Mouse (Mus musculus): ENCODE measurements around the gene Rnf20. TPM values are rescaled to one million over a fixed set of nuclear protein-coding genes. Genes with fewer than 3 reads are reported as not detected.

Gene Rnf20
- polyA plus RNA-seq, 1 experiment from 2014 or later, result 53.0 TPM

DNA sequence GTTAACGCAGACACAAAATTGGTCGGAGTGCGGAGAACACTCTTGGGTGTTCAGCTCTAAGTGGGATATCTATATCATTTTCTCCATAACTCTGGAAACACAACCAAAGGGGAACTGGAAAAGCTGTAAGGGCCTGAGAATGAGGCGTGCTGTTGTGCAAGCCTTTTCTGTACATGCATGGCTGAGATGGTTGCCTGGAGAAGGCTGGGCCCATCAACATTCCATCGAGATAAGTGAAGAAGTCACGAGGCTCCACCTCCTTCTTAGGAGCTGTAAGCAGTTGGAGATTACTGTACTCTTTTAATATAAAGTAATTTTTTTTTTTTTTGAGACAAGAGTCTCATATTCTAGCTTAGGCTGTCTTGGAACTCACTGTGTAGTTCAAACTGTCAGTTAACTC, 44.3 kb downstream of the Rnf20 start:
- Histone ChIP-seq H3K9ac (ENCODE audit: low read length) (no peak overlapping the region), H3K27ac (ENCODE audit: low read depth) (no peak overlapping the region), H3K4me2 (ENCODE audit: low read length) (no peak overlapping the region), H3K4me1 (replicated peaks; ENCODE audit: control insufficient read depth, insufficient read depth, low read length) (no peaks in the 10 kb centered on the region), H3K36me3 (ENCODE audit: control insufficient read depth, insufficient read depth, low read length) (no peaks in the 10 kb centered on the region), H3K4me3 (ENCODE audit: low read depth, low read length) (no peak overlapping the region), H3K9me3 (ENCODE audit: control insufficient read depth, low read length) (no peaks in the 10 kb centered on the region), H3K27me3 (replicated peaks; ENCODE audit: control insufficient read depth, insufficient read depth, low read length) (no peaks in the 10 kb centered on the region)
- no peak for ATAC-seq (replicated peaks; ENCODE audit: low FRiP score, low TSS enrichment, low read depth)
- WGBS, result 84% methylated on average over 6 of the region's 6 CpGs
- no peak for DNase-seq (ENCODE audit: low spot score)

DNA sequence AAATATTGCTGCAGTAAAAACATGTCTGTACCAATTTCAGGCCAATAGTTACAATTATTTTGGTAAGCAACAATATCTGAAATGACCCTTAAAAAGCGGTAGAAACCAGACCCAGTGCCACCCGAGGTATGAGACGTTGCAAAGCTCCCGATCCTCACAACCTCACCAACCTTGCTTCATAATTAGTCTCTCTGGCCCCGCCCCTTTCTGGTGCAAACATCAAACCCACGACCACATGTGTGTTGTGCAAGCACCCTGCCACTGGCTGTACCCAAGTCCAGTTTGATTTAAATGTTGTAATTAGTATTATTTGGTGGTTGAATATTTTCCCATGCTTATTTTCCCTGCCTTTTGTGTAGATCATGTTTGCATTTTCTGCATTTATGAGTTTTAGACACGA, 45.0 kb downstream of the Rnf20 start:
- no peak overlapping the region for H3K4me2 ChIP-seq (ENCODE audit: low read length)
- H3K36me3 ChIP-seq (ENCODE audit: control insufficient read depth, insufficient read depth, low read length), result no peaks in the 10 kb centered on the region
- no peaks in the 10 kb centered on the region for H3K4me1 ChIP-seq (replicated peaks; ENCODE audit: control insufficient read depth, insufficient read depth, low read length)
- ATAC-seq (replicated peaks; ENCODE audit: low FRiP score, low TSS enrichment, low read depth), result no peak
- WGBS, result 78% methylated on average over 7 of the region's 7 CpGs
- H3K9ac ChIP-seq (ENCODE audit: low read length), result no peak overlapping the region
- no peaks in the 10 kb centered on the region for H3K27me3 ChIP-seq (replicated peaks; ENCODE audit: control insufficient read depth, insufficient read depth, low read length)
- H3K27ac ChIP-seq (ENCODE audit: low read depth), result no peak overlapping the region
- H3K9me3 ChIP-seq (ENCODE audit: control insufficient read depth, low read length), result no peaks in the 10 kb centered on the region
- no peak for DNase-seq (ENCODE audit: low spot score)
- H3K4me3 ChIP-seq (ENCODE audit: low read depth, low read length), result no peak overlapping the region

DNA sequence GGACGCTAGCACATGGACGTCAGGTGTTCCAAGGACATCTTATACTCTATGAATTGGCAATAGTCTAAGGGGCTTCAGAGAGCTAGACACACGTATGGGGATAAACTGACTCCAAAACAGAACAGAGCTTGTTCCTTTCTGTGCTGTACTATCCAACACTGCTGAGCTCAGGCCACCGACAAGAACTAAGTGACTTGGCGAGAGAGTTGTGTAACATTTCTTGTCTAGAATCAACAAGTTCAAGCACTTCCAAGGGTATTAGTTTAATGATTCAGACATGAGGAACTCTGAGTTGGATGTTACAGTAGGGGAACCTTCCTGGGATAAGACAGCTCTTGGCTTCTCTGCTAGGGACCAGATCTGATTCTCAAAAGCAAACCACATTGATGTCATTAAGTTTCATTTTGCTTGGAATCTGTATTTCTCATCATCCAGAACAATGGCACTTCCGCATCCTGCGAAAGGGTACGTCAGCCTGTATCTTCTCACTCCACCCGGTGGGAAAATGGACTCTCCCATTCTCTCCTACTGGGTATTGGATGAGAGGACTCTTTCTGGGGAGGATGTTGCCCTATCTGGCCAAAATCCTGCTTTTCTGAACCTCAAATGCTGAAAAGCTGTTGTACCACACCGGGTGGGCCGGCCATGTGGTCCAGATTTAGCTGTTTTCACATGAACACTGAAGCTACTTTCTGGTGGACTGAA, 48.5 kb downstream of the Rnf20 start:
- Histone ChIP-seq H3K4me1 (replicated peaks; ENCODE audit: control insufficient read depth, insufficient read depth, low read length) (no peaks in the 10 kb centered on the region), H3K27me3 (replicated peaks; ENCODE audit: control insufficient read depth, insufficient read depth, low read length) (no peaks in the 10 kb centered on the region), H3K36me3 (ENCODE audit: control insufficient read depth, insufficient read depth, low read length) (no peaks in the 10 kb centered on the region), H3K9me3 (ENCODE audit: control insufficient read depth, low read length) (no peaks in the 10 kb centered on the region), H3K4me3 (ENCODE audit: low read depth, low read length) (no peak overlapping the region), H3K4me2 (ENCODE audit: low read length) (no peak overlapping the region), H3K9ac (ENCODE audit: low read length) (no peak overlapping the region), H3K27ac (ENCODE audit: low read depth) (no peak overlapping the region)
- 92% methylated on average over 11 of the region's 11 CpGs for WGBS
- ATAC-seq (replicated peaks; ENCODE audit: low FRiP score, low TSS enrichment, low read depth), result no peak
- no peak for DNase-seq (ENCODE audit: low spot score)

DNA sequence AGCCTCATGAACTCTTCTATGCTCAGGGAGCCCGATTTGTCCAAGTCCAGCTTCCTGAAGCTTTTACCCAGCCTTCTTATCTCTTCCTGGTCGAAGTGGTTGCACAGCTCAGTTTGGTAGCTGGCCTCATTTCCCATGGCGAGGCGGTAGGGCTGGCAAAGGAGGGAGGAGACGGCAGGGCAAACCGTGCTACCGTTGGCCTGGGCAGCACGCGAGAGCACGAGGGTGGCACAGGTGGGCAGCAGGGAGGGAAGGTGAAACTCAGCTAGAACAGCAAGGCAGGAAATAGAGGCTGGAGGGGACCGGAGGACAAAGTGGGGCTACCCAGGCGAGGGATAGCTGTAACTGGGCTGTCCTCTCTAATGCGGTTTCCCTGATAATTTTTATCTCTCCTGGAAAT, 50.0 kb downstream of the Rnf20 start, which contains the start of gene Ppp3r2:
Ppp3r2 (minus strand) TSS at position 213 of the 400 bp plus-strand sequence.
- 79% methylated on average over 13 of the region's 13 CpGs for WGBS
- ATAC-seq (replicated peaks; ENCODE audit: low FRiP score, low TSS enrichment, low read depth) (no peak), DNase-seq (ENCODE audit: low spot score) (no peak)
- no peak within 1 kb of the TSS for H3K9ac ChIP-seq (ENCODE audit: low read length)
- H3K36me3 ChIP-seq (ENCODE audit: control insufficient read depth, insufficient read depth, low read length), result no peaks in the 10 kb centered on the region
- no peaks in the 10 kb centered on the region for H3K4me1 ChIP-seq (replicated peaks; ENCODE audit: control insufficient read depth, insufficient read depth, low read length)
- no peak within 1 kb of the TSS for H3K4me3 ChIP-seq (ENCODE audit: low read depth, low read length)
- no peak within 1 kb of the TSS for H3K27ac ChIP-seq (ENCODE audit: low read depth)
- H3K4me2 ChIP-seq (ENCODE audit: low read length), result no peak within 1 kb of the TSS
- H3K27me3 ChIP-seq (replicated peaks; ENCODE audit: control insufficient read depth, insufficient read depth, low read length), result no peaks in the 10 kb centered on the region
- H3K9me3 ChIP-seq (ENCODE audit: control insufficient read depth, low read length), result no peaks in the 10 kb centered on the region

DNA sequence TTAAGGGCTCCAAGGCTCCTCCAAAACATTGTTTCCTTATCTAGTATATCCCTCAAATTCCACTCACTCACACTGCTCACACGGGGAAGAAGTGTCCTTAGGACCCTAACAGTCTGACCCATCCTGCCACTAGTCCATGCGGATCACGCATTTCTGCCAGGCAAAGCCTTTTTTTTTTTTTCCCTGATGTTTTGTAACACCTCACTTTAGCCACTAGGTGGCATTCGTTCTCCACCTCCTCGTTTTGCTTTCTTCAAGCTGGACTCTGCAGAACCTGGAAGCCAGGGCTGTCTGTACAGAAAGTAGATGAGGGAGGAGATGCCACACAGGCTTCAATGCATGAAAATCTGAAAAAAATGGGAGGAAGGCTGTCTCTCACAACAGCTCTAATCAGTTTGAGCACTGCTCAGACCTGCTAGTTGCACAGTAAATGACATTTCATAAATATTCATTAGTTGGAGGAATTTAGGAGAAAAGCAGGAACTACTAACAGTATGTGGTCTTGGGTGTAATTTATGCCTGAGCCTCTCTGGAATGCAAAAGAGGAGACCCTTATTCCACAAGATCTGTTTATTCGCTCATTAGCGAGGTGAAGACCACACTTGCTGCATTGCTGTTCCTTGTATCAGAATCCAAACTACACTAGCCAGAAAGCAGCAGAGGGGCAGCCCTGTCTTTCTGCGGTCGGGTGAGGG, 56.9 kb downstream of the Rnf20 start:
- Histone ChIP-seq H3K27me3 (replicated peaks; ENCODE audit: control insufficient read depth, insufficient read depth, low read length) (no peaks in the 10 kb centered on the region), H3K4me2 (ENCODE audit: low read length) (no peak overlapping the region), H3K9me3 (ENCODE audit: control insufficient read depth, low read length) (no peaks in the 10 kb centered on the region), H3K4me3 (ENCODE audit: low read depth, low read length) (no peak overlapping the region), H3K27ac (ENCODE audit: low read depth) (no peak overlapping the region), H3K36me3 (ENCODE audit: control insufficient read depth, insufficient read depth, low read length) (no peaks in the 10 kb centered on the region), H3K4me1 (replicated peaks; ENCODE audit: control insufficient read depth, insufficient read depth, low read length) (no peaks in the 10 kb centered on the region), H3K9ac (ENCODE audit: low read length) (no peak overlapping the region)
- ATAC-seq (replicated peaks; ENCODE audit: low FRiP score, low TSS enrichment, low read depth) (no peak; the same call in 1 of the 2 replicates), DNase-seq (ENCODE audit: low spot score) (peak; percentile 71)
- 21% methylated on average over 9 of the region's 9 CpGs for WGBS

DNA sequence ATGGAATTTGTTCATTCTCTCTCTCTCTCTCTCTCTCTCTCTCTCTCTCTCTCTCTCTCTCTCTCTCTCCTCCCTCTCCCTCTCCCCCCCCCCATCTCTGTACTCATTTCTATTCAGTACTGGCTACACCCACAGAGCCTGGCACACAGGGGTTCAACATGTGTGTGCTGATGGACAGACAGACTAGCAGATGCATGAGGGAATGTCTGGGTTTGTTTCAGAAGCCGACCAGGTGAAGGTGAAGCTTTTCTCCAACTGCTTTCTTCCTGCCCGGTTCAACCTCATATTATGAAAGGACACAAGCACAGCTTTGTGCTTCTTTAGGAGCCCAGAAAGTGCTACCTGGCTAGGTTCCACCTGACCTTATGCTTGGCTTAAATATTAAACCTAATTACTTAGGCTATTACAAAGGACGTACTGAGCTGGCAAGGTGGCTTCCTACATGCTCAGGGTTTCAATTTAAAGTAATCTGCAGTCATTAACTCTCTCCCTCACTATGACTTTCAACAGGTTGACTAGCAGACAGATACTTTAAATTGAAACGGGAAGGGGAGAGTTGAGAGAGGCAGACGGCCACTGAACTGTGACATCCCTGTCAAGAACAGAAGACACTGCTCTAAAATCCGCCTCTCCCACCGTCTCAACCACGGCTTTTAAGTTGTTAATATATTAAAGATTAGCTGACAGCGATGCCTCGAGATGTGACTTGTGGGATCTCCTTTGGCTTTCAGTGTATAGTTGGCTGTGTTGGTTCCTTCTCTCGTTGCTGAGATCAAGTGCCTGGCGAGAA, 59.8 kb downstream of the Rnf20 start:
- H3K27me3 ChIP-seq (replicated peaks; ENCODE audit: control insufficient read depth, insufficient read depth, low read length), result no peaks in the 10 kb centered on the region
- H3K9me3 ChIP-seq (ENCODE audit: control insufficient read depth, low read length), result no peaks in the 10 kb centered on the region
- 0 out of 2 replicates have a peak overlapping the region, but pooled peaks have one; percentile 23 for H3K27ac ChIP-seq (ENCODE audit: low read depth)
- H3K9ac ChIP-seq (ENCODE audit: low read length), result no peak overlapping the region
- WGBS, result 57% methylated on average over 12 of the region's 12 CpGs
- no peak overlapping the region for H3K4me3 ChIP-seq (ENCODE audit: low read depth, low read length)
- H3K4me2 ChIP-seq (ENCODE audit: low read length), result 0 out of 2 replicates have a peak overlapping the region, but pooled peaks have one; percentile 21
- ATAC-seq (replicated peaks; ENCODE audit: low FRiP score, low TSS enrichment, low read depth) (peak; percentile 72), DNase-seq (ENCODE audit: low spot score) (peak; percentile 53)
- H3K4me1 ChIP-seq (replicated peaks; ENCODE audit: control insufficient read depth, insufficient read depth, low read length), result no peaks in the 10 kb centered on the region
- H3K36me3 ChIP-seq (ENCODE audit: control insufficient read depth, insufficient read depth, low read length), result no peaks in the 10 kb centered on the region

Other genes starting within 250 kb of the Rnf20 start
- not detected in 2 replicates for gene Acnat2, start 223.9 kb upstream of the Rnf20 start, polyA plus RNA-seq (2014; fragmentation: Nextera tagmentation; extraction: Ambion mirVana)
- gene Acnat1, start 158.1 kb upstream of the Rnf20 start, polyA plus RNA-seq (2014; fragmentation: Nextera tagmentation; extraction: Ambion mirVana), result 0.83 and 1.5 TPM in 2 replicates
- not detected in 2 replicates for gene Baat, start 125.4 kb upstream of the Rnf20 start, polyA plus RNA-seq (2014; fragmentation: Nextera tagmentation; extraction: Ambion mirVana)
- gene Mrpl50, start 110.9 kb upstream of the Rnf20 start, polyA plus RNA-seq (2014; fragmentation: Nextera tagmentation; extraction: Ambion mirVana), result 93.7 and 96.4 TPM in 2 replicates
- 6.1 and 7.9 TPM in 2 replicates for gene Zfp189, start 110.8 kb upstream of the Rnf20 start, polyA plus RNA-seq (2014; fragmentation: Nextera tagmentation; extraction: Ambion mirVana)
- gene Aldob, start 82.5 kb upstream of the Rnf20 start, polyA plus RNA-seq (2014; fragmentation: Nextera tagmentation; extraction: Ambion mirVana), result 81.5 and 94.2 TPM in 2 replicates
- gene Tmem246, start 34.1 kb upstream of the Rnf20 start, polyA plus RNA-seq (2014; fragmentation: Nextera tagmentation; extraction: Ambion mirVana), result 23.6 and 23.9 TPM in 2 replicates
- 0.09 TPM in 1 of 2 replicates, not detected in the other for gene Ppp3r2, start 50.0 kb downstream of the Rnf20 start, polyA plus RNA-seq (2014; fragmentation: Nextera tagmentation; extraction: Ambion mirVana)
- gene Grin3a, start 213.7 kb downstream of the Rnf20 start, polyA plus RNA-seq (2014; fragmentation: Nextera tagmentation; extraction: Ambion mirVana), result 0.74 and 1.0 TPM in 2 replicates